In the genomic region with DNA sequence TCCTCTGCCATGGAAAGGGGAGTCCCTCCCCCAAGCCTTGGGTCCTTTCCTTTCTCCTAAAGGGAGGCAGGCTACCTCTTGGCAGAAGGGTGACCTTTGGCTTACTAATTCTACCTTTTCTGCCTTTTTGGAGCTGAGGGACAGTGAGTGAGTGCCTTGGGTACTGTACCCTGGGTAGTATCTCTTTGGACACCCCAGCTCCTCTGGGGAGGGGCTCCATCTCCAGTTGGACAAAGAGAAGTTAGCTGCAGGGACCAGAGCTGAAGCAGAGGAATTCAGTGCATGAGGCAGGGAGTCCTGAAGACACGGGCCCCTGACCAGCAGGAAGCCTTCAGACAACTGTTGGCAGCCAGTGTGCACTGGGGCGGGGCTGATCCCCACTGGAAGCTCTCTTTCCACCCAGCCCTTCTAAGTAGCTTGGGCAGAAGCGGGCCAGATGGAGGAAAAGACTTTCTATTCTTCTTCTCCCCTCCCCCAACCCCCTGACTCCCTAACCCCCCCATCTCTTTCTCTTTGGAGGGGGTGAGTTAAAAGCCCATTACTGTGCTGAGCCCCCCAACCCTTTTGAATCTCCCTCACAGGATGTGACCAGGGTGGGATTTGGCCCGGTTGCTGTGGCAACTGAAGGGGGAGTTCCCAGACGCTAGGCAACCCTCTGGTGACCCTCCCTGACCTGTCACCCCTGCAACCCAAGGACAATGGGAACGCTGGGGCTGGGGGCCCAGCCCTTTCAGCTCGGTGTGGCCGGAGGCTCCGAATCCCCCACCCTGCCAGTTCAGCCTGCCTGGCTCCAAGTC, we compare ENCODE assay signal across 8 mouse cellular contexts. TPM values are rescaled to one million over a fixed set of nuclear protein-coding genes. Genes with fewer than 3 reads are reported as not detected.
A peak's percentile ranks its signal among the peaks of the same experiment; 100 is the strongest.
DNase-seq lines count a peak whose midpoint lies in the region; ATAC-seq lines count a peak whose summit lies in the region.

No protein-coding gene starts in this region.

- 0 out of 2 replicates have a peak, but pooled peaks cover 10% of the 10 kb centered on the region for H3K36me3 ChIP-seq in forebrain, embryonic 15.5 days
- peaks cover 3% of the 10 kb centered on the region; the same call in 1 of the 2 replicates for H3K36me3 ChIP-seq in hindbrain, embryonic 13.5 days
- H3K36me3 ChIP-seq in liver, embryonic 11.5 days (ENCODE audit: control insufficient read depth, insufficient read depth, low read length), result peaks cover 18% of the 10 kb centered on the region; the same call in 1 of the 2 replicates
- H3K36me3 ChIP-seq in neural tube, embryonic 15.5 days, result no peaks in the 10 kb centered on the region

- peak; percentile 60 for ATAC-seq in forebrain, embryonic 15.5 days (replicated peaks)
- ATAC-seq in hindbrain, embryonic 13.5 days (ENCODE audit: low FRiP score), result peak; percentile 74
- ATAC-seq in liver, embryonic 11.5 days (replicated peaks; ENCODE audit: low FRiP score), result peak; percentile 28; the same call in 1 of the 2 replicates
- ATAC-seq in neural tube, embryonic 15.5 days (ENCODE audit: low FRiP score), result peak; percentile 54

- H3K9me3 ChIP-seq in forebrain, embryonic 15.5 days, result no peaks in the 10 kb centered on the region
- H3K9me3 ChIP-seq in hindbrain, embryonic 13.5 days, result no peaks in the 10 kb centered on the region
- H3K9me3 ChIP-seq in liver, embryonic 11.5 days (ENCODE audit: control insufficient read depth, low read length), result no peaks in the 10 kb centered on the region
- no peaks in the 10 kb centered on the region for H3K9me3 ChIP-seq in neural tube, embryonic 15.5 days (replicated peaks)

- H3K4me2 ChIP-seq in forebrain, embryonic 15.5 days (replicated peaks), result no peak overlapping the region
- H3K4me2 ChIP-seq in hindbrain, embryonic 13.5 days, result no peak overlapping the region
- no peak overlapping the region for H3K4me2 ChIP-seq in liver, embryonic 11.5 days
- H3K4me2 ChIP-seq in neural tube, embryonic 15.5 days, result no peak overlapping the region

- peaks cover 21% of the 10 kb centered on the region for H3K4me1 ChIP-seq in forebrain, embryonic 15.5 days
- peaks cover 24% of the 10 kb centered on the region for H3K4me1 ChIP-seq in hindbrain, embryonic 13.5 days (replicated peaks)
- H3K4me1 ChIP-seq in liver, embryonic 11.5 days (replicated peaks; ENCODE audit: control insufficient read depth, insufficient read depth, low read length), result peaks cover 26% of the 10 kb centered on the region
- H3K4me1 ChIP-seq in neural tube, embryonic 15.5 days, result peaks cover 21% of the 10 kb centered on the region

- peak; percentile 15 for DNase-seq in NIH3T3 (ENCODE audit: low read depth)
- DNase-seq in liver, embryonic 11.5 days (ENCODE audit: low spot score), result no peak
- no peak for DNase-seq in spleen, postnatal 36 days (ENCODE audit: low spot score in 2 of 2)
- no peak for DNase-seq in frontal cortex, postnatal 14 days (ENCODE audit: low spot score in 2 of 2)
- no peak for DNase-seq in thymus, postnatal 4 days

- H3K9ac ChIP-seq in forebrain, embryonic 15.5 days (replicated peaks), result no peak overlapping the region
- no peak overlapping the region for H3K9ac ChIP-seq in hindbrain, embryonic 13.5 days
- no peak overlapping the region for H3K9ac ChIP-seq in liver, embryonic 11.5 days (ENCODE audit: low read depth, low read length)
- no peak overlapping the region for H3K9ac ChIP-seq in neural tube, embryonic 15.5 days (replicated peaks)

- no peaks in the 10 kb centered on the region for H3K27me3 ChIP-seq in forebrain, embryonic 15.5 days
- H3K27me3 ChIP-seq in hindbrain, embryonic 13.5 days, result peaks cover 42% of the 10 kb centered on the region
- H3K27me3 ChIP-seq in liver, embryonic 11.5 days (replicated peaks; ENCODE audit: control insufficient read depth, insufficient read depth, low read length), result no peaks in the 10 kb centered on the region
- H3K27me3 ChIP-seq in neural tube, embryonic 15.5 days (replicated peaks), result peaks cover 31% of the 10 kb centered on the region

- no peak overlapping the region for H3K4me3 ChIP-seq in forebrain, embryonic 15.5 days
- no peak overlapping the region for H3K4me3 ChIP-seq in hindbrain, embryonic 13.5 days
- no peak overlapping the region for H3K4me3 ChIP-seq in liver, embryonic 11.5 days (ENCODE audit: low read depth, low read length)
- H3K4me3 ChIP-seq in neural tube, embryonic 15.5 days (replicated peaks), result no peak overlapping the region

- whole genome bisulfite sequencing in forebrain, embryonic 15.5 days, result 5% methylated on average over 9 of the region's 9 CpGs
- 7% methylated on average over 9 of the region's 9 CpGs for WGBS in hindbrain, embryonic 13.5 days
- 33% methylated on average over 9 of the region's 9 CpGs for WGBS in liver, embryonic 11.5 days
- WGBS in neural tube, embryonic 15.5 days, result 7% methylated on average over 9 of the region's 9 CpGs

- peak overlapping the region; percentile 12; the same call in 1 of the 2 replicates for H3K27ac ChIP-seq in forebrain, embryonic 15.5 days (replicated peaks)
- H3K27ac ChIP-seq in hindbrain, embryonic 13.5 days, result peak overlapping the region; percentile 44
- 0 out of 2 replicates have a peak overlapping the region, but pooled peaks have one; percentile 13 for H3K27ac ChIP-seq in liver, embryonic 11.5 days (ENCODE audit: low read depth, low read length)
- H3K27ac ChIP-seq in neural tube, embryonic 15.5 days (replicated peaks), result no peak overlapping the region; the same call in 1 of the 2 replicates

RNA-seq across cellular contexts. Expression of a gene that starts 26.3 kb away (rescaled TPM):
- polyA plus RNA-seq in forebrain, embryonic 15.5 days (2015; fragmentation: Nextera tagmentation; extraction: Ambion mirVana), result 33.2 and 37.3 TPM in 2 replicates
- polyA plus RNA-seq in hindbrain, embryonic 13.5 days (2015; fragmentation: Nextera tagmentation; extraction: Ambion mirVana), result 19.6 and 19.9 TPM in 2 replicates
- polyA plus RNA-seq in liver, embryonic 11.5 days (2014; fragmentation: Nextera tagmentation; extraction: Ambion mirVana), result 21.3 and 21.6 TPM in 2 replicates
- polyA plus RNA-seq in neural tube, embryonic 15.5 days (2015; fragmentation: Nextera tagmentation; extraction: Ambion mirVana), result 30.3 and 31.9 TPM in 2 replicates
